10 mouse cellular contexts compared by ENCODE assay signal in genomic region chr1:153309310-153309709, GRCm38 (mm10). TPM values are rescaled to one million over a fixed set of nuclear protein-coding genes. Genes with fewer than 3 reads are reported as not detected.
DNase-seq lines count a peak whose midpoint lies in the region; ATAC-seq and TF ChIP-seq lines count a peak whose summit lies in the region.
"Had no signal": no experiment of that assay in that cellular context is flagged by ENCODE, and none has a peak within 500 bp of the region (broad histone marks: within the 10 kb centered on the region; RNA-seq: fewer than 3 reads in every experiment).

No protein-coding gene starts in this region.

- H3K36me3 ChIP-seq in heart, embryonic 15.5 days = no peaks in the 10 kb centered on the region
- 0 out of 2 replicates have a peak, but pooled peaks cover 2% of the 10 kb centered on the region for H3K36me3 ChIP-seq in liver, embryonic 16.5 days (ENCODE audit: control insufficient read depth, insufficient read depth)
- no peaks in the 10 kb centered on the region for H3K36me3 ChIP-seq in liver, embryonic 11.5 days (ENCODE audit: control insufficient read depth, insufficient read depth, low read length)
- no peaks in the 10 kb centered on the region for H3K36me3 ChIP-seq in embryonic facial prominence, embryonic 14.5 days (ENCODE audit: control insufficient read depth, insufficient read depth, low read length)
- H3K36me3 ChIP-seq in liver, postnatal 0 days (replicated peaks; ENCODE audit: insufficient read depth, low read length) = no peaks in the 10 kb centered on the region
- H3K36me3 ChIP-seq: limb, embryonic 12.5 days had no signal

- no peak overlapping the region for H3K4me2 ChIP-seq in heart, embryonic 15.5 days
- H3K4me2 ChIP-seq in liver, embryonic 16.5 days (ENCODE audit: low read depth, low read length) = no peak overlapping the region
- H3K4me2 ChIP-seq in liver, embryonic 11.5 days = no peak overlapping the region
- peak overlapping the region; percentile 35 for H3K4me2 ChIP-seq in embryonic facial prominence, embryonic 14.5 days (ENCODE audit: low read depth, low read length)
- H3K4me2 ChIP-seq in liver, postnatal 0 days (ENCODE audit: low read depth, low read length) = no peak overlapping the region; the same call in 1 of the 2 replicates
- H3K4me2 ChIP-seq: limb, embryonic 12.5 days had no signal

- no peak for TF ChIP-seq CTCF in liver, postnatal 0 days (IDR thresholded peaks at IDR 0.05; ENCODE audit: low read depth)

- H3K27ac ChIP-seq in heart, embryonic 15.5 days = peak overlapping the region; percentile 84
- peak overlapping the region; percentile 10; the same call in 1 of the 2 replicates for H3K27ac ChIP-seq in liver, embryonic 16.5 days (ENCODE audit: low read length)
- no peak overlapping the region for H3K27ac ChIP-seq in liver, embryonic 11.5 days (ENCODE audit: low read depth, low read length)
- peak overlapping the region; percentile 78 for H3K27ac ChIP-seq in embryonic facial prominence, embryonic 14.5 days (replicated peaks; ENCODE audit: low read depth, low read length)
- H3K27ac ChIP-seq in liver, postnatal 0 days (ENCODE audit: low read depth) = peak overlapping the region; percentile 94
- H3K27ac ChIP-seq: limb, embryonic 12.5 days had no signal

- no peaks in the 10 kb centered on the region for H3K27me3 ChIP-seq in heart, embryonic 15.5 days
- no peaks in the 10 kb centered on the region for H3K27me3 ChIP-seq in liver, embryonic 16.5 days (ENCODE audit: control insufficient read depth, insufficient read depth, low read depth, low read length)
- no peaks in the 10 kb centered on the region for H3K27me3 ChIP-seq in liver, embryonic 11.5 days (replicated peaks; ENCODE audit: control insufficient read depth, insufficient read depth, low read length)
- no peaks in the 10 kb centered on the region for H3K27me3 ChIP-seq in embryonic facial prominence, embryonic 14.5 days (replicated peaks; ENCODE audit: control insufficient read depth, insufficient read depth, low read length)
- no peaks in the 10 kb centered on the region for H3K27me3 ChIP-seq in liver, postnatal 0 days (ENCODE audit: insufficient read depth, low read length)
- H3K27me3 ChIP-seq: limb, embryonic 12.5 days; megakaryocyte, embryonic 14.5 days had no signal

- H3K9me3 ChIP-seq in heart, embryonic 15.5 days (replicated peaks) = no peaks in the 10 kb centered on the region
- H3K9me3 ChIP-seq in liver, embryonic 16.5 days (replicated peaks; ENCODE audit: control insufficient read depth, low read length) = no peaks in the 10 kb centered on the region
- H3K9me3 ChIP-seq in liver, embryonic 11.5 days (ENCODE audit: control insufficient read depth, low read length) = no peaks in the 10 kb centered on the region
- H3K9me3 ChIP-seq in embryonic facial prominence, embryonic 14.5 days (ENCODE audit: control insufficient read depth, low read length) = 0 out of 2 replicates have a peak, but pooled peaks cover 3% of the 10 kb centered on the region
- no peaks in the 10 kb centered on the region for H3K9me3 ChIP-seq in liver, postnatal 0 days (ENCODE audit: low read length)
- H3K9me3 ChIP-seq: limb, embryonic 12.5 days had no signal

- no peak for TF ChIP-seq EP300 in liver, postnatal 0 days (IDR thresholded peaks at IDR 0.05; ENCODE audit: low read depth)

- no peak overlapping the region for H3K4me3 ChIP-seq in heart, embryonic 15.5 days
- no peak overlapping the region for H3K4me3 ChIP-seq in liver, embryonic 16.5 days (ENCODE audit: low read depth, low read length)
- no peak overlapping the region for H3K4me3 ChIP-seq in liver, embryonic 11.5 days (ENCODE audit: low read depth, low read length)
- H3K4me3 ChIP-seq in embryonic facial prominence, embryonic 14.5 days (ENCODE audit: low read depth, low read length) = no peak overlapping the region
- no peak overlapping the region for H3K4me3 ChIP-seq in liver, postnatal 0 days (ENCODE audit: low read depth, low read length)
- H3K4me3 ChIP-seq: limb, embryonic 12.5 days; megakaryocyte, embryonic 14.5 days had no signal

- no peak for ATAC-seq in heart, embryonic 15.5 days (replicated peaks; ENCODE audit: insufficient number of reproducible peaks, insufficient read depth, low FRiP score, low read depth)
- ATAC-seq in liver, embryonic 16.5 days (ENCODE audit: low read depth) = no peak
- no peak for ATAC-seq in liver, embryonic 11.5 days (replicated peaks; ENCODE audit: low FRiP score)
- ATAC-seq in embryonic facial prominence, embryonic 14.5 days (ENCODE audit: low read depth) = 0 out of 2 replicates have a peak, but pooled peaks have one; percentile 42
- no peak for ATAC-seq in liver, postnatal 0 days

- H3K9ac ChIP-seq in heart, embryonic 15.5 days = no peak overlapping the region
- H3K9ac ChIP-seq in liver, embryonic 16.5 days (ENCODE audit: low read depth, low read length) = no peak overlapping the region
- H3K9ac ChIP-seq in liver, embryonic 11.5 days (ENCODE audit: low read depth, low read length) = no peak overlapping the region
- no peak overlapping the region for H3K9ac ChIP-seq in embryonic facial prominence, embryonic 14.5 days (ENCODE audit: low read depth, low read length)
- H3K9ac ChIP-seq in liver, postnatal 0 days (replicated peaks) = no peak overlapping the region
- H3K9ac ChIP-seq: limb, embryonic 12.5 days had no signal

- peaks cover 51% of the 10 kb centered on the region for H3K4me1 ChIP-seq in heart, embryonic 15.5 days (replicated peaks)
- H3K4me1 ChIP-seq in liver, embryonic 16.5 days (ENCODE audit: control insufficient read depth, low read depth, low read length) = peaks cover 12% of the 10 kb centered on the region
- H3K4me1 ChIP-seq in liver, embryonic 11.5 days (replicated peaks; ENCODE audit: control insufficient read depth, insufficient read depth, low read length) = peaks cover 29% of the 10 kb centered on the region
- H3K4me1 ChIP-seq in embryonic facial prominence, embryonic 14.5 days (ENCODE audit: control insufficient read depth, insufficient read depth, low read length) = peaks cover 27% of the 10 kb centered on the region
- H3K4me1 ChIP-seq in liver, postnatal 0 days (ENCODE audit: insufficient read depth) = peaks cover 20% of the 10 kb centered on the region

- 56% methylated on average over 4 of the region's 4 CpGs for WGBS in heart, embryonic 15.5 days
- 60% methylated on average over 4 of the region's 4 CpGs for WGBS in liver, embryonic 16.5 days (ENCODE audit: insufficient replicate concordance)
- 69% methylated on average over 4 of the region's 4 CpGs for WGBS in liver, embryonic 11.5 days
- WGBS in embryonic facial prominence, embryonic 14.5 days = 58% methylated on average over 4 of the region's 4 CpGs
- 70% methylated on average over 4 of the region's 4 CpGs for WGBS in liver, postnatal 0 days (ENCODE audit: insufficient replicate concordance)

- no peak for DNase-seq in heart, postnatal 36 days
- DNase-seq in liver, embryonic 11.5 days (ENCODE audit: low spot score) = no peak
- DNase-seq in embryonic facial prominence, embryonic 14.5 days (ENCODE audit: low spot score) = no peak
- DNase-seq in liver, postnatal 0 days = no peak
- DNase-seq in adrenal gland, postnatal 10 days = no peak
- DNase-seq: cerebellum, adult 9-10 months had no signal

- intact Hi-C loops in heart, postnatal 36 days (cut with DNase I) = no loop called here

RNA-seq across cellular contexts. Expression of gene Lamc1, which starts 23.3 kb away (rescaled TPM):
- polyA plus RNA-seq in heart, embryonic 15.5 days (2015; fragmentation: Nextera tagmentation; extraction: Ambion mirVana) = 74.3 and 85.4 TPM in 2 replicates
- total RNA-seq in heart, postnatal 36 days (2021) = 100 to 1,000 TPM; 139 to 176 TPM
- polyA plus RNA-seq in liver, embryonic 16.5 days (2015; fragmentation: Nextera tagmentation; extraction: Ambion mirVana) = 7.7 and 8.9 TPM in 2 replicates
- polyA plus RNA-seq in liver, embryonic 11.5 days (2014; fragmentation: Nextera tagmentation; extraction: Ambion mirVana) = 29.5 and 31.9 TPM in 2 replicates
- 87.8 and 98.5 TPM in 2 replicates for polyA plus RNA-seq in embryonic facial prominence, embryonic 14.5 days (2014; fragmentation: Nextera tagmentation; extraction: Ambion mirVana)
- 9.6 and 11.5 TPM in 2 replicates for polyA plus RNA-seq in liver, postnatal 0 days (2015; fragmentation: Nextera tagmentation; extraction: Ambion mirVana)
- total RNA-seq in adrenal gland, postnatal 10 days (2021) = 100 to 1,000 TPM; 163 to 189 TPM
